Mouse (Mus musculus): ENCODE data around the gene Trpc5. TPM values are rescaled to one million over a fixed set of nuclear protein-coding genes. Genes with fewer than 3 reads are reported as not detected.

The Trpc5 gene
- polyA plus RNA-seq, 3 experiments from 2014 or later: not detected

GRCm38 (mm10) chrX:144335332-144336015 is 352.5 kb downstream of the Trpc5 start:
- no peak for ATAC-seq

Other genes starting within 250 kb of the Trpc5 start
- not detected for gene Trpc5os, start 231.6 kb downstream of the Trpc5 start, polyA plus RNA-seq (2017; shearing (Covaris generic))
- gene Rtl4, start 727 bp upstream of the Trpc5 start, polyA plus RNA-seq (2017; shearing (Covaris generic)): not detected

Measured in inflammation-experienced regulatory T-cells, adult 6 months (primary cell).